Mouse (Mus musculus): ENCODE measurements around the gene Cbarp.
A peak's percentile ranks its signal among the peaks of the same experiment; 100 is the strongest.

Cbarp gene

GRCm38 (mm10) chr10:80156002-80156751, 15.5 kb upstream of the Cbarp start:
- DNase-seq = no peak

- DNase-seq = no peak
These were observed 14.6 kb upstream of the Cbarp start for GRCm38 (mm10) chr10:80155277-80155676.

- no peak for DNase-seq
These were observed 13.7 kb upstream of the Cbarp start for GRCm38 (mm10) chr10:80154384-80154783.

GRCm38 (mm10) chr10:80153713-80154112, 13.1 kb upstream of the Cbarp start:
- no peak for DNase-seq

GRCm38 (mm10) chr10:80152873-80153260, 12.2 kb upstream of the Cbarp start:
- peak; percentile 56 to 57 for DNase-seq

- peak; percentile 53 to 55 for DNase-seq
These were observed 11.6 kb upstream of the Cbarp start for GRCm38 (mm10) chr10:80152071-80152872.

- DNase-seq = peak; percentile 73 to 75
These were observed 10.8 kb upstream of the Cbarp start for GRCm38 (mm10) chr10:80151211-80152034.

- peak; percentile 70 to 72 for DNase-seq
These were observed 9.9 kb upstream of the Cbarp start for GRCm38 (mm10) chr10:80150226-80151210.

GRCm38 (mm10) chr10:80149291-80150225, 8.9 kb upstream of the Cbarp start:
- peak; percentile 90 to 97 for DNase-seq

GRCm38 (mm10) chr10:80148610-80149290, 8.1 kb upstream of the Cbarp start:
- peak; percentile 87 to 96 for DNase-seq

GRCm38 (mm10) chr10:80147719-80148601, 7.3 kb upstream of the Cbarp start, which contains the start of gene Midn:
Gene Midn (plus strand): TSS chr10:80148272.
- DNase-seq = peak; percentile 59 to 65

GRCm38 (mm10) chr10:80147146-80147718, 6.6 kb upstream of the Cbarp start:
- DNase-seq = no peak

- DNase-seq = no peak
These were observed 6.0 kb upstream of the Cbarp start for GRCm38 (mm10) chr10:80146568-80147011.

GRCm38 (mm10) chr10:80145896-80146295, 5.3 kb upstream of the Cbarp start:
- DNase-seq = no peak

GRCm38 (mm10) chr10:80144864-80145838, 4.5 kb upstream of the Cbarp start:
- peak; percentile 68 to 84 for DNase-seq

GRCm38 (mm10) chr10:80144159-80144558, 3.5 kb upstream of the Cbarp start:
- no peak for DNase-seq

GRCm38 (mm10) chr10:80143664-80144063, 3.0 kb upstream of the Cbarp start:
- no peak for DNase-seq
